Mouse (Mus musculus) heart, adult 2 months (tissue): ENCODE measurements around the gene Tfap4. TPM values are rescaled to one million over a fixed set of nuclear protein-coding genes. Genes with fewer than 3 reads are reported as not detected.
A peak's percentile ranks its signal among the peaks of the same experiment; 100 is the strongest.
"Not testable (repeated sequence)": the region's sequence is repeated elsewhere in the genome, so short reads cannot be mapped to it uniquely, and the experiment has no call there.

Source experiments
- DNase-seq, 2 experiments: peaks; one replicate each; pipeline ENCODE4 v3.0.0; 2021
- H3K27ac ChIP-seq: fragments of 200-600 bp; 2 replicates; pipeline ENCODE4 v1.8.1; 2022
- H3K27me3 ChIP-seq: fragments of 200-500 bp; 2 replicates; pipeline ENCODE4 v1.6.1; 2012; ENCODE audit warnings: mild to moderate bottlenecking, low read length, inconsistent platforms, mixed read lengths; ENCODE audit not compliant: control insufficient read depth, insufficient read depth
- H3K36me3 ChIP-seq: fragments of 200-500 bp; 2 replicates; pipeline ENCODE4 v1.6.1; 2012; ENCODE audit warnings: low read length, inconsistent platforms; ENCODE audit not compliant: control insufficient read depth, insufficient read depth
- H3K4me1 ChIP-seq: fragments of 200-500 bp; 2 replicates; pipeline ENCODE4 v1.6.1; 2011; ENCODE audit warnings: low read length; ENCODE audit not compliant: control insufficient read depth, insufficient read depth
- H3K4me3 ChIP-seq: fragments of 200-600 bp; 2 replicates; pipeline ENCODE4 v1.8.1; 2022
- H3K79me2 ChIP-seq: fragments of 200-500 bp; replicated peaks from 2 replicates; pipeline ENCODE4 v1.6.1; 2012; ENCODE audit warnings: mild to moderate bottlenecking, inconsistent platforms, low read length, moderate library complexity, mixed read lengths; ENCODE audit not compliant: control insufficient read depth, insufficient read depth
- H3K9ac ChIP-seq: fragments of 200-500 bp; 2 replicates; pipeline ENCODE4 v1.6.1; 2012; ENCODE audit warnings: low read depth, mild to moderate bottlenecking, control low read depth, inconsistent platforms, low read length, mixed read lengths
- CTCF ChIP-seq: fragments of 200-600 bp; IDR thresholded peaks from 2 replicates; pipeline ENCODE4 v1.8.1; 2022; ENCODE audit warnings: antibody characterized with exemption, mild to moderate bottlenecking, moderate library complexity
- EP300 ChIP-seq: fragments of 200-500 bp; IDR thresholded peaks from 2 replicates; pipeline ENCODE4 v1.6.1; 2011; ENCODE audit warnings: low read depth, low read length, control low read depth; ENCODE audit not compliant: insufficient read depth
- POLR2A ChIP-seq: fragments of 200-500 bp; IDR thresholded peaks from 2 replicates; pipeline ENCODE4 v1.6.1; 2011; ENCODE audit warnings: mild to moderate bottlenecking, low read depth, low read length, control low read depth; ENCODE audit not compliant: insufficient read depth
- WGBS: fragments of 180-500 bp; shearing (Covaris S2); methylation state at CpG from one replicate; pipeline ENCODE4 v1.1.7; 2018; 5-methylcytosine and 5-hydroxymethylcytosine counted together
- intact Hi-C: fragments of 180-260 bp; cut with DNase I; formaldehyde crosslinking; loops from one replicate; pipeline ENCODE4 v1.15.1; 2025
- polyA plus RNA-seq: library from polyadenylated mRNA; depleted of rRNA; stranded (reverse); fragments of >200 nt; gene quantifications from 2 replicates; pipeline ENCODE4 v1.2.3, GENCODE M21; 2012
- total RNA-seq, 2 experiments: library from RNA; stranded (reverse); gene quantifications; 2 replicates each; pipeline ENCODE4 v1.2.3; 2021

Tfap4 gene
- total and polyA plus RNA-seq, 3 experiments: 2.4 to 3.4 (median 3.2) TPM

DNA sequence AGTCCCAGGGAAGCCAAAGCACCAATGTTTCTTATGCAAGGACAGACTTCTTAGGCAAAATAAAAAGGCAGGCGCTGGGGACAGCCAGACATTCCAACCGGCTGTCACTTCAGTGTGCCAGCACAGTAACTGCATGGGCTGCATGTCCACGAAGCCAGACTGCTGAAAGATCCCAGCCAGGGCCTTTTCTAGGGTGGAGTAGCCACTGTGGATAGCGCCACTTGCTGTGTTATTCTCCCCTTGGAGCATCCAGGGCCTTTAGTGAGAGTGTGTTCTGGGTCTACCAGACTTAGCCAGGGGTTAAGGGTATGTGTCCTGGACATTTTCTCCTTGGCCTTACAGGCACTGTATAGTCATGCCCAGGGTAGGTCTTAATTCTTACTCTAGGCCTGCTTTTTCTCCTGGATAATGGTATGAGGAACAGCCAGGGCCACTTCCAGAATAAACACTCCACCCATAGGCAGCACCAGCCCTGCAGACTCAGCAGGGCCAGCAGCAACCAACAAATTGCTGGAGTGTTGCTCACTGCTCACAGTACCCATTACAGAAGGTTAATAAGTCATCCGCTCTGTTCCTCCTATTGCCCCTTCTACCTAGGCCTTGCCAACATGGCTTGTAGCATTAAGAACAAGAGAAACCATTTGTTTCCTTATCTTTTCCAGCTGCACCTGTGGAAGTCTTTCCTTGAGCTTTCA is 28.0 kb upstream of the Tfap4 start:
- Histone ChIP-seq H3K27me3 (no peaks in the 10 kb centered on the region), H3K79me2 (no peaks in the 10 kb centered on the region), H3K36me3 (peaks cover 4% of the 10 kb centered on the region), H3K4me1 (peaks cover 13% of the 10 kb centered on the region), H3K4me3 (no peak overlapping the region), H3K9ac (0 out of 2 replicates have a peak overlapping the region, but pooled peaks have one; percentile 16), H3K27ac (peak overlapping the region; percentile 90)
- DNase-seq: peak; percentile 43 to 53
- WGBS: 42% methylated on average over 5 of the region's 5 CpGs
- no peak for TF ChIP-seq EP300
- no peak for TF ChIP-seq POLR2A
- no peak for TF ChIP-seq CTCF
- intact Hi-C loops: loop anchor here (2.0 kb wide), 1 partner anchor 27 kb away; no protein-coding TSS in a partner anchor

DNA sequence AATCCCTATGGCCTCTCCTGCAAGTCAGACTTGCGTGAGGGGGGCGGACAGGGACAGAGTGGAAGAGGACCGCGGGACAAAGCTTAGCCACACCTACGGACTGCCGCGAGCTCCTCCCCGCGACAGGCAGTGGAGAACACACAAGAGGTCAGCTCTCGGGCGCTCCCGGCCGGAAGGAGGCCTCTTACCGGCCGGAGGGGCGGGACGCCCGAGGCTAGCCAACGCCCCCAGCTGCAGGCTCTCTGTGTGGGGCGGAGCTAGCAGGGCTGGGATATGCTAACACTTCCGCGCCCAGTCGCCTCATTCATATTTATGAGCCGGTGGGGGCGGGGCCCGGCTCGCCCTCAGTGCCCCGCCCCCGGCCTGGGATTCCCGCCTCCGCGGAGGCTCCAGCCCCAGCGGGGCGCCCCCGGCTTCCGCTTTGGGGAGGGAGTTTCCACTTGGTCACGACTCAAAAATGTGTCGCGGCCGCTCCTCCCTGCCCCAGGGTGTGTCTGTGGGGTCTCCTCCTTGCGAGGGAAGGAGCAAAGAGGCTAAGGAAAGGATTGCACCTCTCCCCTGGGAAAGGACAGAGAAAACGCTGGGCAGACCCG is 27.0 kb upstream of the Tfap4 start:
- peaks cover 4% of the 10 kb centered on the region; the same call in 1 of the 2 replicates for H3K36me3 ChIP-seq
- peaks cover 13% of the 10 kb centered on the region for H3K4me1 ChIP-seq
- peak; percentile 98 to 99 for DNase-seq
- H3K27me3 ChIP-seq: no peaks in the 10 kb centered on the region
- peak overlapping the region; percentile 90 for H3K27ac ChIP-seq
- no peaks in the 10 kb centered on the region for H3K79me2 ChIP-seq
- intact Hi-C loops: loop anchor here (1.0 to 2.0 kb wide), 2 partner anchors 8 to 26 kb away; partner anchors contain the start of gene Glis2
- 1% methylated on average over 43 of the region's 43 CpGs for WGBS
- peak; percentile 48 for TF ChIP-seq EP300
- peak; percentile 38 for TF ChIP-seq CTCF
- TF ChIP-seq POLR2A: peak; percentile 73
- peak overlapping the region; percentile 68 for H3K9ac ChIP-seq
- peak overlapping the region; percentile 61 for H3K4me3 ChIP-seq

DNA sequence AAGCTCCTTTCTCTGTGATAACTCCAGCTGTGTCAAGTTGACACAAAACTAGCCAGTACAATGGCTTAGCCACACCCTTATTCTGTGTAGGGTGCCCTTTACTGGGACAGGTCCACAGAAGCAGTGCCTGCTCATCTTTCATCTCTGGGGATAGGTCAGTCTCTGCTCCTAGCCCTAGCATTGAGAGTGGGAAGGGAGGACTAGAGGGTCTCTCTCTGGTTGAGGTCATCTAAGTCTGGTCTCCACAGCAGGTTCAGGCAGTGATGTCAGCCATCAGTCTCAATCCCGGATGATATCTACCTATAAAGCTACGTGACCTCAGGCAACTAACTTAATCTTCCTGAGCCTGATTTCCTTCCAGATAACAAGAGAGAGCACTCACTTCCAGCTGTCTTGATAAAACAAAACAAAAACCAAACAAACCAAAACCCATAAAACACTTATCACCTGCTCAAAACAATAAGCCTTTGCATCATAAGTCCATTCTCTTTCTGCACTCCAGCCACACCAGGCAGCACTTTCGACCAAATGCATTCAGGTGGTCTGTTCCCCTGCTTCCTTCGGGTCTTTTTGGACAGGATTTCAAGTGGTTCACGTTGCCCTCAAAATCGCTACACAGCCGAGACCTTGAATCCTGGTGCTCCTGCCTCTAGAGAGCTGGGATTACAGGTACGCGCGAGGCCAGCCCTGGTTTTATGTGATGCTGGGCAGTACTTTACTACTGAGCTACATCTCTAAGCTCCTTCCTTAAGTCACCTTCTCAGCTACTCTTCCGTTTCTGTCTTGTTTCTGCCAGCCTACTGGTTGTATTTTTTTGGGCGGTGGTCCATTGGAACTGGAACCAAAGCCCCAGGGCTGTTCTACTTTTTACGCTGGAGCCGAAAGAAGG is 26.2 kb upstream of the Tfap4 start:
- Histone ChIP-seq H3K9ac (peak overlapping the region; percentile 48), H3K79me2 (no peaks in the 10 kb centered on the region), H3K4me3 (peak overlapping the region; percentile 61), H3K4me1 (peaks cover 13% of the 10 kb centered on the region), H3K36me3 (peaks cover 4% of the 10 kb centered on the region; the same call in 1 of the 2 replicates), H3K27me3 (no peaks in the 10 kb centered on the region), H3K27ac (peak overlapping the region; percentile 76)
- DNase-seq: no peak
- 5% methylated on average over 14 of the region's 14 CpGs for WGBS
- TF ChIP-seq CTCF (no peak), POLR2A (no peak), EP300 (no peak)
- intact Hi-C loops: loop anchor here (1.0 to 2.0 kb wide), 2 partner anchors 8 to 25 kb away; partner anchors contain the start of gene Glis2

DNA sequence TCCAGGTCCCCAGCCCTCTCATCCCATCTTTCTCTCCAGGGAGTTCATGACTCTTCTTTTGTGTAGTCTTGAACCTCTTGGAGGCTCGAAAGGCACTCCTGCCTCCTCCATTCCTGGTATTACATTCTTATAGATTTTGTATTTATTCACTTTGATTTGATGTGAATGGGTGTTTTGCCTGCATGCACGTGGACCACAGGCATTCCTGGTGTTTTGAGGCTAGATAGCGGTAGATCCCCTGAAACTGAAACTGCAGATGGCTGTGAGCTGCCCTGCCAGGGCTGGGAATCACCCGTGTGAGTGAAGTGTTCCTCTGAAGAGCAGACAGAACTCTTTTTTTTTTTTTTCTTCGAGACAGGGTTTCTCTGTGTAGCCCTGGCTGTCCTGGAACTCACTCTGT is 24.8 kb upstream of the Tfap4 start:
- Histone ChIP-seq H3K27me3 (no peaks in the 10 kb centered on the region), H3K36me3 (peaks cover 4% of the 10 kb centered on the region; the same call in 1 of the 2 replicates), H3K4me3 (no peak overlapping the region), H3K79me2 (no peaks in the 10 kb centered on the region), H3K4me1 (peaks cover 13% of the 10 kb centered on the region), H3K9ac (no peak overlapping the region), H3K27ac (no peak overlapping the region)
- DNase-seq: no peak
- TF ChIP-seq POLR2A (no peak), EP300 (no peak), CTCF (no peak)
- intact Hi-C loops: no loop called here
- 70% methylated on average over 5 of the region's 5 CpGs for whole genome bisulfite sequencing

DNA sequence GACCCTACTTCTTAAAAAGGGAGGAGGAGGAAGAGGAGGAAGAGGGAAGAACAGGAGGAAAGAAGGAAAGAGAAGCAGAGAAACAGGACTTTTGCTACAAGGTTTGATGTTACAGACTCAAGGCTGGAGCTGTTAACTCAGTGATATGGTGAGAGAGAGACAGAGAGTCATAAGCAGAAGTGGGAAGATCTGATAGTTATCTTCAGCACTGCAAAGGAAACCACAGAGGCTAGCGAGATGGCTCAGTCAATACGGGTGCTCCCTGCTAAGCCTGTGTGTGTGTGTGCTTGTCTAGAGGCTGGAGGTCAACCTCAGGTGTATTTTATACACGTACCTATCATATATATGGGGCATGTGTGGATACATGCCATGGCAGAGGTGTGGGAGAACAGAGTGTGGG is 24.2 kb upstream of the Tfap4 start:
- Histone ChIP-seq H3K4me3 (no peak overlapping the region), H3K4me1 (peaks cover 13% of the 10 kb centered on the region), H3K9ac (no peak overlapping the region), H3K27me3 (no peaks in the 10 kb centered on the region), H3K27ac (no peak overlapping the region), H3K36me3 (peaks cover 4% of the 10 kb centered on the region; the same call in 1 of the 2 replicates), H3K79me2 (no peaks in the 10 kb centered on the region)
- 77% methylated on average over 3 of the region's 3 CpGs for WGBS
- intact Hi-C loops: no loop called here
- no peak for DNase-seq
- TF ChIP-seq CTCF (no peak), EP300 (no peak), POLR2A (no peak)

DNA sequence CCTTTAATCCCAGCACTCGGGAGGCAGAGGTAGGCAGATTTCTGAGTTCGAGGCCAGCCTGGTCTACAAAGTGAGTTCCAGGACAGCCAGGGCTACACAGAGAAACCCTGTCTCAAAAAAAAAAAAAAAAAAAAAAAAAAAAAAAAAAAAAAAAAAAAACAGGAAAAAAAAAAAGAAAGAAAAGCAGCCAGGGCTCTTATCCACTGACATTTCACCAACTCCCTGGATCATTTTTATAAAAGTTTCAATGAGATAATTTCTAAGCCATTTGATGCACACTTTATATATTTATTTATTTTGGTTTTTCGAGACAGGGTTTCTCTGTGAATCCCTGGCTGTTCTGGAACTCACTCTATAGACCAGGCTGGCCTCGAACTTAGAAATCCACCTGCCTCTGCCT is 21.5 kb upstream of the Tfap4 start:
- WGBS: 74% methylated on average over 4 of the region's 4 CpGs
- H3K27me3 ChIP-seq, H3K9ac ChIP-seq, intact Hi-C loops, H3K36me3 ChIP-seq, H3K4me3 ChIP-seq, DNase-seq, H3K27ac ChIP-seq, H3K4me1 ChIP-seq, H3K79me2 ChIP-seq: not testable (repeated sequence)
